Mouse (Mus musculus) left cerebral cortex, postnatal 14 days (tissue): Measurements from ENCODE around the gene Cyth3. TPM values are rescaled to one million over a fixed set of nuclear protein-coding genes. Genes with fewer than 3 reads are reported as not detected.

Experiments
- DNase-seq, 2 experiments: peaks; one replicate each; pipeline ENCODE4 v3.0.0; 2021 to 2022; ENCODE audit warnings: low spot score in 2 of 2, mixed read lengths in 1 of 2
- intact Hi-C: fragments of 180-260 bp; cut with DNase I; formaldehyde crosslinking; loops from one replicate; pipeline ENCODE4 v1.15.1; 2025
- total RNA-seq, 2 experiments: library from RNA; stranded (reverse); gene quantifications; 2 replicates each; pipeline ENCODE4 v1.2.3; 2021

Gene Cyth3
- total RNA-seq, 2 experiments from 2014 or later, result 53.5 to 59.4 TPM

- intact Hi-C loops, result no loop called here
- DNase-seq, result no peak
Observed at GRCm38 (mm10) chr5:143631559-143631958, 9.3 kb downstream of the Cyth3 start.

DNA sequence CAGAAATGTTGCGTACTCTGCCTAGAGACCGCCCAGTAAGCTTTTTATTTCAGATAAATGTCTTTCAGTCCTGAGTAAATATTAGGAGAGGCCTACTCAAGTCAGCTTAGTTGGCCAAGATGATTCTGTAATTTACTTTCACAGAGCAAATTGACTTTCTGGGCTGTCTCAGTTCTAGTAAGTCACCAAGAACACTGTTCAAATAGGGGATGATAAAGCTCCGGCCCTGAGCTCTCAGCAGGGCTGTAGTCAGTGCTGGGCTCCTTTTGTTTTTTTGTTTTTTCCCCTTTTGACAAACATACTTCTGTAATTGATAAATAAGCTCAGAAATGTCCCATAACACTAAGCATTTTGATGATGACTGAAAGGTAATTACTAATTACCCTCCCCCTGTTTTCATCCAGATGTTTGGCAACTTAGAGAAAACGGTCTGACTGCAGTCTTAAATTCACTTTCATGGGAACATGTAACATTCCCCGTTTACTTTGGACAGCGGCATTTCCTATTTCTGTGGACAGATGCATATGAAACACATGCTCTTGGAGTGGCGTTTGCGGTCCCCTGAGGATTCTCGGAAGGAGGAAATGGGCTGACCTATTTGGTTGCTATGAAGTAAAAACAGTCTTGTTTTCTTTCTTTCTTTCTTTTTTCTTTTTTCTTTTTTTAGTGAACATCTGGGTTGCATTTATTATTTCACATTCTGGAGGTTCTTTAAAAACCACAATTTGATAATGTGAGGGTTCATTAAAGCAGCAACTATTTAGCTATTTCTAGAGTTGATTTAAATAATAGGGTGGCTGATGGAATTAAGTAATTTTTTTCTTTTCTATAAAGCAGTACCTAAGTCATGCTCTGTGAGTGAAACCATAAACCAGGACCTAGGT, 10.7 kb downstream of the Cyth3 start:
- DNase-seq, result no peak
- intact Hi-C loops, result no loop called here

GRCm38 (mm10) chr5:143633558-143633871, 11.3 kb downstream of the Cyth3 start:
- intact Hi-C loops, result no loop called here
- DNase-seq, result no peak

- no peak for DNase-seq
- intact Hi-C loops, result no loop called here
Observed at GRCm38 (mm10) chr5:143633877-143634276, 11.6 kb downstream of the Cyth3 start.

DNA sequence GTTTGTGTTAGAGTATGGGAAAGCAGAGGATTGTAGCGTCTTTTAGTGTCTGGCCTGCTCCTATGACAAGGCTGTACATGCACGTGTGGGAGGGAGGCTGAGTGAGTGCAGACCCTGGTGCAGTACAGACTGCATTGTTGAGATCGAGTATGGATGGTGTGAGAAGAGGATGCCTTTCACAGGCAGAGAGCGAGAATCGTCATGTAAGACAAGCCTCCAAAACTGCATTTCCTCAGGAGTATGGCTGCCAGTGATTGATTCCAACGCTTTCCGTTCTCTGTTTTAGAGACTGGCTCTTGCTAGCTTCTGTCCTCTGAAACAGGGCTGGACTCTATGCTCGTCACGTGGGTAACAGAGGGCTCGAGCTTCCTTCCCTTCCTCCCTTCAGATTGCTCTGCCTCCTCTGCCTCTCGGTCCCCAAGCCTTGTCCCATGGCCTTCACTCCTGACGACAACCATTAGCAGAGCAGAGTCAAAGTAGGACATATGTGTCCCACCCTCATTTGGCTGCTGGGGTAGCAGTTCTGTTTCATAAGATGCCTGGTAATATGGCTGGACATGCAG, 12.4 kb downstream of the Cyth3 start:
- DNase-seq, result no peak
- intact Hi-C loops, result loop anchor here (5.0 kb wide), 1 partner anchor 43 kb away; no protein-coding TSS in a partner anchor

GRCm38 (mm10) chr5:143635358-143635757, 13.1 kb downstream of the Cyth3 start:
- no peak for DNase-seq
- intact Hi-C loops, result loop anchor here (5.0 kb wide), 1 partner anchor 42 kb away; no protein-coding TSS in a partner anchor

GRCm38 (mm10) chr5:143636173-143636572, 13.9 kb downstream of the Cyth3 start:
- DNase-seq, result no peak
- intact Hi-C loops, result loop anchor here (5.0 kb wide), 1 partner anchor 41 kb away; no protein-coding TSS in a partner anchor

GRCm38 (mm10) chr5:143637832-143638420, 15.7 kb downstream of the Cyth3 start:
- peak in 1 of 2 experiments; percentile 57 for DNase-seq
- intact Hi-C loops, result loop anchor here (5.0 kb wide), 1 partner anchor 39 kb away; no protein-coding TSS in a partner anchor

DNA sequence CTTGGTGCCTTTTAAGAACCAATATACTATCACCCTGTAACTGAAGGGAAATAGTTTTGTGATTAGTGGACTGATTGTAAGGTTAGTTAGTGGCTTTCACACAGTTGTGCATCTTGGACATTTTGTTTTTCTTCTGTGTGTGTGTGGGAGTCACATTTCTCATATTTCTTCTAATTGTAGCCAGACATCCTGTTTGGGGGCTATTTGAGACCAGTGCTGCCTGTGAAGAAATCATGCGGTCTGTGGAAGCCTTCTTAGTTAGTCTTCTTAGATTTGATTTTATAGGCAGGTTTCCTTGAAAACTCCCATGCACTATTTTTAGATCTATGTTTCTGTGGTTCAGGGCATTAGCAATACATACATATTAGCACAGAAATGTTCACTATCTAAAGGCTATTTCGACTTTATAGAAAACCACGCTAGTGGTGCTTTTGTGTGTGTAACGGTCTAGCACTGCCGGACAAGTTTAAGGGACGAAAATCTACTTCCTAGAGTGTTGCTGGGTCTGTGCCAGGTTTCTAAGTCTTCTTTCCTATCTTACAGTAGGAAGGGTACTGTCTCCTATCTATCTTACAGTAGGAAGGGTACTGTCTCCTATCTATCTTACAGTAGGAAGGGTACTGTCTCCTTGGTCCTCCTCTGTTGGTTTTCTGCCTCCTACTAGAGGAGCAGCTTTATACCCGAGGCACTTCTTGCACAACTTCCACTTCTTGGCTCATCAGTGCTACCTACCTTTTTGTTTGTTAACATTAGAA, 16.4 kb downstream of the Cyth3 start:
- no peak for DNase-seq
- intact Hi-C loops, result loop anchor here (5.0 kb wide), 1 partner anchor 39 kb away; no protein-coding TSS in a partner anchor

DNA sequence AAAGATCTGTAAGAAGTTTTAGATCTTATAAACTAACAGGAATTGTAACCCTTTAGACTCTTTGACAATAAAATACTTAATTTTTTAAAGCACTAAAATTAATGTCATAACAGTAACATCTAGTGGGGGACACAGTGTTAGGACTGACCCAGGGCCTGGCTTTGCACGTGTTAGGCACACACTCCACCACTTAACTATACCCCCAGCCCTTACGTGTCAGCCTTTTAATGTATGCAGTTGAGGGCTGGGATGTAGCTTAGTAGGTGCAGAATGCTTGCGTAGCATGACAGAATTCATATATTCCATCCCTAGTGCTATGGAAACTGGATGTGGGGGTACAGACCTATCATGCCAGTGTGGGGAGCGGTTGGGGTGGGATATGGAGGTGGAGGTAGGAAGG, 17.1 kb downstream of the Cyth3 start:
- intact Hi-C loops, result loop anchor here (5.0 kb wide), 1 partner anchor 38 kb away; no protein-coding TSS in a partner anchor
- no peak for DNase-seq

DNA sequence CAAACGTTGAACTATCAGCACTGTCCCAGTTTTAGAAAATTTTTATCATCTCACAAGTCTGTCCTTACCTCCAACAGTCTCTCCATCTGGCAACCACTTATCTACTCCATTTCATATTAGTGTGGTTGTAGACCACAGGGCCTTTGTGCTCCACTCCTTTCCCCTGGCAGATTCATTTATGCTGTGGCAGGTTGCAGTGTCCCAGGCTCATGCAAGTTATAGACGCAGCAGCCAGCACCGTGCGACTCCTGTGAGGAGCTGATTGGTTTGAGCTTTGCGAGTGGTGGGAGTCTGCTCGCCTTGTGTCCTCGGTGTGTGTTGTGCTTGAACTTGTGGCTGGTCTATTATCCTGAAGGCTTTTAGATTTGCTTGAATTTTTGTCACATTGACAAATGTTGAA, 17.6 kb downstream of the Cyth3 start:
- DNase-seq, result no peak
- intact Hi-C loops, result loop anchor here (5.0 kb wide), 1 partner anchor 37 kb away; no protein-coding TSS in a partner anchor

DNA sequence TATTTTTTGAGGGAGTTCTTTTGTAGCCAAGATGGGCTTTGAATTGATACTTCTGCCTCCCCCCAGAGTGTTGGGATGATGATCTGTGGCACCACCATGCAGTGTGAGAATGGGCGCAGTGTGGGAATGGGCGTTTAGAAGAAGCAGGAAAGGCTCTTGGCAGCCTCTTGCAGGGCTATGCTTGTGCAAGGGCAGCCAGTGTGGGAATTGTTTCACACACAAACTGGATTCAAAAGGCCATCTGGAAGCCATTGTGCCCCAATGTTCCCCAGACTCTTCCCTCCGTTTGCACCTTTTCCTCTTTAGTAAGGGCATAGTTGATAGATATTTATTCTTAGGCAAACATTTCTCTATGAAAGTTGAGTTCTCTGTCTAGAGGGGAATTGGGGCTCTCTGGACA, 19.3 kb downstream of the Cyth3 start:
- intact Hi-C loops, result no loop called here
- DNase-seq, result no peak

DNA sequence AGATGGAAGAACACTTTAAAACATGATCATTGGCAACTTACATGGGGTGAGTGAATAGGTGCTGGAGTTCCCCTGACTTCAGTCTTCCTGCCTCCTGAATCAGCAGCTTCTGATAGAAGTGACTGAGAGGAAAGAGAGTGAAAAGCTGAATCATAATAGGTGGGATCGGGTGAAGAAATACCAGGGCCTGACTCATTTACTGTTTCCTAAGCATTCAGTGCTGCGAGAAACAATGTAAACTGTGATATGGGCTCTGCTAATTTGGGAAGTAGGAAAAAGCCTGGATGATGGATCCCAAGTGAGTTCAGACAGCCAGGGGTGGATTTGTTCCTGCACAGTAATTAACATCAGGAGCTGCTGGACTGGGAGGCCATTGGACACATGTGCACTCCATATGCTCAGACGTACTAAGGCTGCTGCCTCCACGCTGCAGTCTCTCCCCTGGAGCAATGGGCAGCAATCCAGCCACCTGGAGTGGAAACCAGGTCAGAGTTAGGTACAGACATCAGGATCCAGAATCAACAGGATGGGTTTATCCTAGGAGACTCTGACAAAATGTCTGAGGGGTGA, 20.1 kb downstream of the Cyth3 start:
- intact Hi-C loops, result no loop called here
- DNase-seq, result no peak

DNA sequence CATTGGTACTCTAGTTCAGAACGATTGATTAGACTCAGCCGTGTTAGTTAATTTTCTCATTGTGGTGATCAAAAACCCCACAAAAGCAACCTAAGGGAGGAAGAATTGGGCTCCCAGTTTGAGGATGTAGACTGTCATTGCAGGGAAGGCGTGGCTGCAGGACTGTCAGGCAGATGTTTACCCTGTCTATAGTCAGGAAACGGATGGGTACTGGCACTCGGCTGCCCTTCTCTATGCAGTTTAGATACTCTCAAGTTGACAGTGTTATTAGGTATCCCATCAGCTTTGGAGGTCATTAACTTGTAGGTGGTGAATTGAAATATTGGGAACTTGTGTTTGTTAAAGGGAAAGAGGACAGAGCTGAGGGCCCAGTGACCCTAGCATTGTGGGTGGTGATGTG, 23.7 kb downstream of the Cyth3 start:
- intact Hi-C loops, result no loop called here
- no peak for DNase-seq

- intact Hi-C loops, result no loop called here
- DNase-seq, result no peak
Observed at GRCm38 (mm10) chr5:143647412-143647811, 25.2 kb downstream of the Cyth3 start.

DNA sequence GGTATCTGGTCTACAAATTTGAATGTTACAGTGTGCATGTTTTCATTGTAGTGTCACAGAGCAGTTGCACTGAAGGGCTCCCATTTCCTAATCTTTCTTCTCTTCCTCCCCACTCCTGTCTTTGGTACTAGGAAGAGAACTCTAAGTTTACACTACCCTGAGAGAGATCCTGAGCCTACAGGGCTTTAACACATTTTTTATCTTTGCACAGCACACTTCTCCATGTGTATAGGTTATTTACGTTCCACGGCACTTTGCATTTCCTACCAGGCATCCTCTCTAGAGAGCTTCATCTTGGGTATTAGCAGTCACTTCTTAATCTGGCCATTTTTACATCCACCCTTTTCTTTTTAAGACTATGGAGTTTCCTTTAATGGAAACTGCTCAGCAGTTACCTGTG, 25.8 kb downstream of the Cyth3 start:
- DNase-seq, result no peak
- intact Hi-C loops, result no loop called here

DNA sequence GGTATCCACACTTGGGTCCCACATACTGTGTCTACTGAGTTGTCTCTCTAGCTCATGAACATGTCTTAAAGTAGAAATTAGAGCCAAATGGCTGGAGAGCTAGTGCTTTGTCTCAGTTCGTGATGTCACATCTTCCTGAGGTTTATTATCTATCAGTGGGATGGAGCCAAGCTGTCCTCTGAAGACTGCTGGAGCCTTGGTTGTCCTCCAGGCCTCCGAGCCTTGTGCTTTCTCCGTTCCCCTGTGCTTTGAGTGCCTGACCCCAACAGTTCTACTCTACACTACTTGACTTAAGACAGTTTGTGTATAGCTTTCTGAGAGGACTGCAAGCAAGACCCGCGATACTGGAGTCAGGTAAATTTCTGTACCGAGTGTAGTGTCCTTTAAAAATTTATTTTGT, 26.9 kb downstream of the Cyth3 start:
- intact Hi-C loops, result no loop called here

GRCm38 (mm10) chr5:143651855-143652631, 29.8 kb downstream of the Cyth3 start:
- no peak for DNase-seq
- intact Hi-C loops, result no loop called here

More for the DNA sequence above, 26.9 kb downstream of the Cyth3 start:
- no peak for DNase-seq

DNA sequence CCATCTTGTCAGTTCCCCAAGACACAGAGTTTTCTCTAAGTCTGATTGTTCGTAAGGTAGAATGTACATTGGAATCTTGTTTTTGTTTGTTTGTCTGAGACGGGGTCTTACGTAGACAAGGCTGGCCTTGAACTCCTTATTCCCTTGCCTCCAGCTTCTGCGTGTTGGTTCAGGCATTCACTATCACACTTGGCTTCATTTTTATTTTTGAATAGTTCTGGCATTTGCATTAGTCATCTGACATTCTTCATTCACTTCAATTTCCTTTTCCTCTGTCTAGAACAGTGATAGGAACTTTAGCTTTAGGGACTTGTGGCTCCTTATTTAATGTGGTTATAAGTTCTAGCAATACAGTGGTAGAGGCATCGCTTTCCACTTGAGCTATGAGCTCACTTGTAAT, 31.2 kb downstream of the Cyth3 start:
- intact Hi-C loops, result no loop called here
- DNase-seq, result no peak
